Mouse (Mus musculus): ENCODE data around the gene Slbp. TPM values are rescaled to one million over a fixed set of nuclear protein-coding genes. Genes with fewer than 3 reads are reported as not detected.

The Slbp gene
- polyA plus RNA-seq, 1 experiment from 2014 or later: 110 TPM

- Histone ChIP-seq H3K4me1 (peaks cover 30% of the 10 kb centered on the region), H3K9ac (no peak overlapping the region)
Measured at GRCm38 (mm10) chr5:33689852-33690645, 37.7 kb upstream of the Slbp start.

GRCm38 (mm10) chr5:33689221-33689844, 37.0 kb upstream of the Slbp start:
- Histone ChIP-seq H3K4me1 (peaks cover 26% of the 10 kb centered on the region), H3K27me3 (replicated peaks) (peaks cover 31% of the 10 kb centered on the region), H3K36me3 (replicated peaks) (no peaks in the 10 kb centered on the region), H3K9me3 (no peaks in the 10 kb centered on the region), H3K4me2 (peak overlapping the region; percentile 23; the same call in 1 of the 2 replicates), H3K4me3 (no peak overlapping the region), H3K9ac (no peak overlapping the region), H3K27ac (peak overlapping the region; percentile 40)
- ATAC-seq (replicated peaks): peak; percentile 85
- 5% methylated on average over 20 of the region's 20 CpGs for WGBS

More at GRCm38 (mm10) chr5:33689852-33690645, 37.7 kb upstream of the Slbp start:
- H3K27me3 ChIP-seq (replicated peaks): peaks cover 35% of the 10 kb centered on the region
- peak overlapping the region; percentile 40 for H3K27ac ChIP-seq
- no peaks in the 10 kb centered on the region for H3K9me3 ChIP-seq
- H3K36me3 ChIP-seq (replicated peaks): no peaks in the 10 kb centered on the region
- H3K4me3 ChIP-seq: no peak overlapping the region
- no peak; the same call in 1 of the 2 replicates for ATAC-seq (replicated peaks)
- WGBS: 70% methylated on average over 11 of the region's 11 CpGs
- H3K4me2 ChIP-seq: peak overlapping the region; percentile 23; the same call in 1 of the 2 replicates

DNA sequence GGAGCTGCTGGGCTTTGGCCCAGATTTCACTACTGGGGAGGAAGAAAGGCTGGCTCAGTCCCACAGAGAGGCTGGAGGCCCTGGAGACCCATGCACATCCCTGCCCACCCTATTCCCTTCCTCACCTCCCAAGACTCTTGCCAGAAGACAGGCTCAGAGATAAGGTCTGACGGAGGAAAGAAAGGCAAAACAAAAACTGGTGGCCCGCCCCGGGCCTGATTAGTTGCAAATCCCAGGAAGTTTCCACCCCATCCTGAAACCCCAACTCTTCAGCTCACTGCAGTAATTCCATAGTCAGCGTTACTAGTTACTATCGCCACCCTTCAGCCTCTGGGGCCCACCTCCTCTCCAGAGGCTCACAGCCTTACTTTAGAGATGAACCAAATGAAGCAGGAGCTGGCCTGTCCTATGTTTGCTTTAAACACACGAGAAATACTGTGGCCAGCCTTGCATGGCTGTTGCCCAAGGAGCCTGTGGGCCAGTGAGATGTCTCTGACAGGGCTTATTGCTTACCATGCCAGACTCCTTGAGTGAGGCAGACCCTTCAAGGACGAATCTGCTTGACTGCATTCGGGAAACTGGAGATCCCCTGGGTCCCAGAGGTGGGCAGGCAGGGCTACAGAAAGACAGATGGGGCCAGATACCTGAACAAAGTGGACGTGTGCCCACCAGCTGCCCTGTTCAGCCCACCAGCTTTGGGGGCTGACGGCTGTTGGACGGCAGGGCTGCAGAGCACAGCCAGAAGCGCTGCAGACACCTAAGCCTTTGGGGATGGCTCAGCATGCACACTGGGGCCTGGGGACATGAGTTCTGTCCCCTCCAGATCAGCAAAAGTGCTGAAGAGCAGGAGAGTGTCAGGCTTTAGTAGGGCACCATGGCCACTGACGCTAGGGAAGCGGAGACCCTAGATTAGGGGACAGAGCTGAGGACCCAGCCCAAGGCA, 36.2 kb upstream of the Slbp start:
- Histone ChIP-seq H3K4me1 (peaks cover 26% of the 10 kb centered on the region), H3K4me3 (no peak overlapping the region), H3K9me3 (no peaks in the 10 kb centered on the region), H3K27me3 (replicated peaks) (peaks cover 25% of the 10 kb centered on the region; the same call in 1 of the 2 replicates), H3K27ac (peak overlapping the region; percentile 30; the same call in 1 of the 2 replicates), H3K36me3 (replicated peaks) (no peaks in the 10 kb centered on the region), H3K4me2 (no peak overlapping the region), H3K9ac (no peak overlapping the region)
- peak; percentile 10; the same call in 1 of the 2 replicates for ATAC-seq (replicated peaks)
- 38% methylated on average over 14 of the region's 14 CpGs for WGBS

DNA sequence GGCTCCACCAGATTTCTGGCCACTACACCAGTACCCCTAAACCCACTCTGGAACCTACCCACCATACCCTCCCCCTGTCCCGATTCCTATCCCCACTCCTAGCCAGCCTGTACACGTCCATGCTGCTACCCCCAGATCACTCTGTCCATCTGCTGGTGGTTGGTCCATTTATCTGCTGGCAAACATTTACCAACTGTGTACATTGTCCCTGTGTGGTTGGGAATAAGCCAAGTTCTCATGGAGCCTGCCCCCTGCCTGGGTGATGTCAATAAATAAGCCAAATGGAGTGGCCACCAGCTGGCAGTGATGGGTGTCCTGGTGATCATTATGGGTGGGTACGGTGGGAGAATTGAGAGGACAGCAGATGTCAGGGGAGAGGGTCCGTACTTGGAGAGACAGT, 34.8 kb upstream of the Slbp start:
- no peak overlapping the region for H3K27ac ChIP-seq
- H3K9ac ChIP-seq: no peak overlapping the region
- peaks cover 18% of the 10 kb centered on the region for H3K4me1 ChIP-seq
- ATAC-seq (replicated peaks): no peak
- H3K9me3 ChIP-seq: no peaks in the 10 kb centered on the region
- no peaks in the 10 kb centered on the region for H3K36me3 ChIP-seq (replicated peaks)
- 64% methylated on average over 4 of the region's 4 CpGs for WGBS
- H3K4me3 ChIP-seq: no peak overlapping the region
- H3K27me3 ChIP-seq (replicated peaks): peaks cover 14% of the 10 kb centered on the region; the same call in 1 of the 2 replicates
- H3K4me2 ChIP-seq: no peak overlapping the region

DNA sequence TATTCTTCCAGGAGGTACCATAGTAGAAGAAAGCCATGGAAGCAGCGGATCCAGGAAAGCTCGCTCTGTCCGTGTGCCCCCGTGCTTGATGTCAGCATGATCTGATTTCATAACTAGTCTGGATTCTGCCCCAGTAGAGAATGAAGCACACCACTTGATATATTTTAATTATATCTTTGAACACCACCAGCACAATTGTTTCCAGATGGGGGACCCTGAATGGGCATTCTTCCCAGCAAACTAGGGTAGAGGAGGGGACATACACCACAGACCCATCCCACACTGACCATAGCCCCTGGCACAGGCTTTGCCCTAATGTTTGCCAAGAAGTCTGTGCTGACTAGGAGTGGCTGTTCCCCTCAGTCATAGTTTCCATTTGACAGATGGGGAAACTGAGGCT, 32.6 kb upstream of the Slbp start:
- Histone ChIP-seq H3K9ac (no peak overlapping the region), H3K4me1 (peaks cover 15% of the 10 kb centered on the region)
- 88% methylated on average over 4 of the region's 4 CpGs for whole genome bisulfite sequencing

DNA sequence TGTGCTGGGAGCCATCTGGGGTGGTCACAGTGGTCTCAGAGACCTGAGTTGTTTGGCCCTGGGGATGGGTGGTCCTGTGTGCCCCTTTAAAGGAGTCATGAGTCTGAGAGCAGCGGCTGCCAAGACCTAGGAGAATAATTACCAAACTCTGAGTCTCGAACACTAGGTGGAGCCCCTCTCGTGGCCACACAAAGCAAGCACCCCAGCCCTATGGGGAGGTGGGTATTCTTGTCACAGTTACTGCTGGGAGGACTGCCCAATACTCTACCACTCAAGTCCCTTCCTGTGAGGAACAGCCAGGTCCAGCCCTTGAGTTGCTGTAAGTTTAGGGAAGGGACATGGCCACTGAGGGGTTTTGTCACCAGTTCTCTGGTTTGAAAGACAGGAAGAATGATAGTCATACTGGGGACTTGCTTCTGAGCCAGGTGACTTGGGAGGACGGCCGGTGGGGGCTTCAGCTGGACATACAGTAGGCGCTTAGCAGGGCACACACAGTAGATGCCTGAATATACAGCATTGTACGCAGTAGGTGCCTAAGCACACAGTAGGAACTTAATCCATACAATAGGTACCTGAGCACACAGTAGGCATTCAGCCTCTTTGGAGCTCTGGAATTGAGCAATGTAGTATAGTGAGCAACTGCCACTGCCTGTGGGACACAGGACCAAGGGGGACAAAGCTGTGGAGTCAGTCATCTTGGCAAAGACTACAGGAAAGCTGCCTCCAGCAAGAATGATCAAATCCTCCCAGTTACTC, 31.7 kb upstream of the Slbp start:
- Histone ChIP-seq H3K4me3 (no peak overlapping the region), H3K36me3 (replicated peaks) (no peaks in the 10 kb centered on the region), H3K27me3 (replicated peaks) (peaks cover 5% of the 10 kb centered on the region; the same call in 1 of the 2 replicates), H3K27ac (no peak overlapping the region), H3K4me2 (no peak overlapping the region), H3K9me3 (no peaks in the 10 kb centered on the region), H3K4me1 (peaks cover 6% of the 10 kb centered on the region; the same call in 1 of the 2 replicates), H3K9ac (no peak overlapping the region)
- ATAC-seq (replicated peaks): peak; percentile 39; the same call in 1 of the 2 replicates
- WGBS: 46% methylated on average over 7 of the region's 7 CpGs

More for the DNA sequence above, 32.6 kb upstream of the Slbp start:
- no peaks in the 10 kb centered on the region for H3K36me3 ChIP-seq (replicated peaks)
- no peaks in the 10 kb centered on the region for H3K9me3 ChIP-seq
- H3K4me2 ChIP-seq: no peak overlapping the region
- H3K27me3 ChIP-seq (replicated peaks): peaks cover 5% of the 10 kb centered on the region; the same call in 1 of the 2 replicates
- H3K4me3 ChIP-seq: no peak overlapping the region
- no peak for ATAC-seq (replicated peaks)
- H3K27ac ChIP-seq: no peak overlapping the region

- 70% methylated on average over 4 of the region's 4 CpGs for WGBS
- no peaks in the 10 kb centered on the region for H3K4me1 ChIP-seq
Measured at GRCm38 (mm10) chr5:33682963-33683362, 30.6 kb upstream of the Slbp start.

DNA sequence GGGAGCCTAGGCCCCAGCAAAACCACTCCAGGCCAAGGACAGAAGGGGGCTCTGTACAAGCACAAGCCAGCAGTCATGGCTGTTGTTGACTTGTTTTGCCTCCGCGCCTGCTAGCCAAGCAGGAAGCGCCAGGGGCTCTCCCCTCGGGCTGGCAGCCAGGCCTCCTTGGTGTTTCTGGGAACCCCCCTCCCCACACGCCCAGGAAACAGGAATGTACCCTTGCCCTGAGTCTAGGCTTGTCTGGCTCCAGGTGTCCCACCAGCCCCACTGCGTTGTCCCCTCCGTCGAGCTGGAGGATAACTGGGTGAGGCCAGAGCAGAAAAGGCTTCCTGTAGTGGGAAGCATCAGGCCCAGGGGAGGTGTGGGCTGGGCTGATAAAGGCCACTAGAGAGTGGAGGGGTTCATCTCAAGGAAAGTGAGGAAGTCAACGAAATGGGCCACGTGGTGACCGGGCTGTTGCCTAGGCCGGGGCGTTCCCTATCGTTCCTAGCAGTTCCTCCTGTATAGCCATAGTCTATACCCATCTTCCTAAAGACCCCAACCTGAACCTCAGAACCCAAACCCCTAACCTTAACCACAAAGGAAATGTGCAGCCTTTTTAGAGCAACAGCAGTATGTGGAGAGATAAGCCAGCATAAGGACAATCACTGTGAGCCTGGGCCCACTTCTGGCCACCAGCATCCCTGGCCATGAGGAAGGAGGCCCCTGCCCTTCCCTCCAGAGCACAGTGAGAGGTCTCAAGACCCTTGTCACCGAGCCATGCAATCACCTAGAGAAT, 29.4 kb upstream of the Slbp start:
- Histone ChIP-seq H3K4me1 (no peaks in the 10 kb centered on the region), H3K9me3 (no peaks in the 10 kb centered on the region), H3K36me3 (replicated peaks) (no peaks in the 10 kb centered on the region), H3K4me2 (no peak overlapping the region), H3K27ac (no peak overlapping the region), H3K9ac (no peak overlapping the region), H3K4me3 (no peak overlapping the region), H3K27me3 (replicated peaks) (0 out of 2 replicates have a peak, but pooled peaks cover 5% of the 10 kb centered on the region)
- ATAC-seq (replicated peaks): no peak
- WGBS: 83% methylated on average over 15 of the region's 15 CpGs

More at GRCm38 (mm10) chr5:33682963-33683362, 30.6 kb upstream of the Slbp start:
- no peak for ATAC-seq (replicated peaks)
- Histone ChIP-seq H3K27me3 (replicated peaks) (peaks cover 5% of the 10 kb centered on the region; the same call in 1 of the 2 replicates), H3K27ac (no peak overlapping the region), H3K9me3 (no peaks in the 10 kb centered on the region), H3K4me3 (no peak overlapping the region), H3K36me3 (replicated peaks) (no peaks in the 10 kb centered on the region), H3K4me2 (no peak overlapping the region), H3K9ac (no peak overlapping the region)

GRCm38 (mm10) chr5:33681044-33681443, 28.7 kb upstream of the Slbp start:
- H3K9ac ChIP-seq: no peak overlapping the region

GRCm38 (mm10) chr5:33678244-33678643, 25.9 kb upstream of the Slbp start:
- Histone ChIP-seq H3K9ac (no peak overlapping the region), H3K4me2 (no peak overlapping the region), H3K27me3 (replicated peaks) (no peaks in the 10 kb centered on the region), H3K27ac (no peak overlapping the region), H3K36me3 (replicated peaks) (no peaks in the 10 kb centered on the region), H3K4me3 (no peak overlapping the region), H3K4me1 (peaks cover 9% of the 10 kb centered on the region), H3K9me3 (no peaks in the 10 kb centered on the region)
- 81% methylated on average over 5 of the region's 5 CpGs for WGBS
- ATAC-seq (replicated peaks): no peak

More at GRCm38 (mm10) chr5:33681044-33681443, 28.7 kb upstream of the Slbp start:
- no peaks in the 10 kb centered on the region for H3K9me3 ChIP-seq
- 0 out of 2 replicates have a peak, but pooled peaks cover 5% of the 10 kb centered on the region for H3K27me3 ChIP-seq (replicated peaks)
- H3K4me1 ChIP-seq: no peaks in the 10 kb centered on the region
- no peak overlapping the region for H3K27ac ChIP-seq
- H3K4me3 ChIP-seq: no peak overlapping the region
- H3K4me2 ChIP-seq: no peak overlapping the region
- no peak for ATAC-seq (replicated peaks)
- 79% methylated on average over 3 of the region's 3 CpGs for WGBS
- H3K36me3 ChIP-seq (replicated peaks): no peaks in the 10 kb centered on the region
